Mouse (Mus musculus): Measurements from ENCODE around the gene Gprc5c.

DNA sequence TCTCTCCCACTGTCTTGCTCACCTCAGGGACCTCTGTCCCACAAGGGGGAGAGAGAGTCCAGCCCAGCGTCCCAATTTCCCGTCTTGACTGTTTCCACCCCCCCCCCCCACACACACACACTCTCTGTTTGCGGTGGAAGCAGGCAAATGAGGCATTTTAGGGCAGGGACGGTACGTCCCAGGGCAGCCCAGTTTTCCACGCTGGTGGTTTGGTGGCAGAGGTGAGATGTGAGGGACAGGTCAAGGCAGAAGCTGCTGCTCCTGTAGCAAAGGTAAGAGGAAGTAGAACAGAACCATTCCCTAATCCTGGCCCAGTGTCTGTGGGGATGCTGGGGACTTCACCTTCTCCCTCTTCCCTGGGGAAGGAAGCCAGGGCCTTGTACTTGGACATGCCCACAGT, 3.6 kb downstream of the Gprc5c start:
- TF ChIP-seq CTCF (IDR thresholded peaks at IDR 0.05; ENCODE audit: extremely low read depth, insufficient read length, insufficient replicate concordance, low read depth, low read length), result no peak
- TF ChIP-seq POLR2A (IDR thresholded peaks at IDR 0.05; ENCODE audit: low read depth, low read length), result no peak

Measured in small intestine, adult 2 months (tissue).